Mouse (Mus musculus) heart, embryonic 13.5 days (tissue): ENCODE results near the gene Retnlg. TPM values are rescaled to one million over a fixed set of nuclear protein-coding genes. Genes with fewer than 3 reads are reported as not detected.
"Not testable (repeated sequence)": the region's sequence is repeated elsewhere in the genome, so short reads cannot be mapped to it uniquely, and the experiment has no call there.

Source experiments
- ATAC-seq: fragments of 200-750 bp; cut with Nextera tagmentation; 2 replicates; pipeline ENCODE4 v1.8.0; 2017; ENCODE audit warnings: moderate TSS enrichment; ENCODE audit not compliant: insufficient number of reproducible peaks, low FRiP score, low TSS enrichment; ENCODE audit errors: extremely low read depth
- H3K27ac ChIP-seq: fragments of 300-500 bp; sonication (generic); replicated peaks from 2 replicates; pipeline ENCODE4 v1.5.1; 2015; ENCODE audit warnings: moderate library complexity, mild to moderate bottlenecking, inconsistent platforms
- H3K27me3 ChIP-seq: fragments of 300-500 bp; sonication (generic); replicated peaks from 2 replicates; pipeline ENCODE4 v1.6.1; 2015; ENCODE audit warnings: mild to moderate bottlenecking, inconsistent platforms
- H3K36me3 ChIP-seq: fragments of 300-500 bp; sonication (generic); 2 replicates; pipeline ENCODE4 v1.6.1; 2015; ENCODE audit warnings: mild to moderate bottlenecking, inconsistent platforms
- H3K4me1 ChIP-seq: fragments of 300-500 bp; sonication (generic); 2 replicates; pipeline ENCODE4 v1.6.1; 2015; ENCODE audit warnings: inconsistent platforms
- H3K4me2 ChIP-seq: fragments of 300-500 bp; sonication (generic); 2 replicates; pipeline ENCODE4 v1.6.1; 2015; ENCODE audit warnings: inconsistent platforms, mild to moderate bottlenecking, moderate library complexity
- H3K4me3 ChIP-seq: fragments of 300-500 bp; sonication (generic); 2 replicates; pipeline ENCODE4 v1.5.1; 2015; ENCODE audit warnings: moderate library complexity, mild to moderate bottlenecking, inconsistent platforms
- H3K9ac ChIP-seq: fragments of 300-500 bp; sonication (generic); 2 replicates; pipeline ENCODE4 v1.6.1; 2015; ENCODE audit warnings: inconsistent platforms, mild to moderate bottlenecking, moderate library complexity
- H3K9me3 ChIP-seq: fragments of 300-500 bp; sonication (generic); 2 replicates; pipeline ENCODE4 v1.6.1; 2016; ENCODE audit warnings: inconsistent platforms
- WGBS: fragments of 180-500 bp; shearing (Covaris S2); methylation state at CpG from one replicate; pipeline ENCODE4 v1.1.7; 2015; ENCODE audit warnings: mixed read lengths; 5-methylcytosine and 5-hydroxymethylcytosine counted together
- polyA plus RNA-seq: library from polyadenylated mRNA; unstranded; fragments of >200 nt; fragmentation: Nextera tagmentation; extraction: Ambion mirVana; gene quantifications from 2 replicates; pipeline ENCODE4 v1.2.1, GENCODE M21; 2015

Gene Retnlg
- polyA plus RNA-seq: not detected in 2 replicates

DNA sequence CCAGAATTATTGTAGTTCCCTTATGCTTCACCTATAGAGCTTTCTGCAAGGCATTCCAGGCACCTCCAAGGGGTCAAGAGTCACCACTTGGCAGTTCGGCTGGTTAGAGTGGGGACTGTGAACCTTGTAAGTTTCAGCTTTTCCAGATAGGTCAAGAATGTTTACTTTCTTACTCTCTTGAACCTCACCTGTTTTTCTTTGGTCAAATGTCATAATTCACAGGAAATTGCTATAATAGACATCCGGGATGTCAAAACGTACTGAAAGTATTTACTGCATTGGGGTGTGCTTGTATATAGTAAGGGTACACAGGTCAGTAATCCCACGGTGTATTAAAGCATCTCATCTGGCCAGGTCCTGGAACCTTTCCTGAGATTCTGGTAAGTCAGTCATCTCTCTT is at the start of gene Retnlg:
TSS of gene Retnlg (plus strand) at position 301 of the 400 bp plus-strand sequence.
- Histone ChIP-seq H3K9ac (no peak within 1 kb of the TSS), H3K36me3 (no peaks in the 10 kb centered on the region), H3K9me3 (no peaks in the 10 kb centered on the region), H3K27ac (no peak within 1 kb of the TSS), H3K4me3 (no peak within 1 kb of the TSS), H3K4me2 (no peak within 1 kb of the TSS), H3K27me3 (no peaks in the 10 kb centered on the region), H3K4me1 (no peaks in the 10 kb centered on the region)
- no peak for ATAC-seq
- 76% methylated on average over 4 of the region's 4 CpGs for WGBS

DNA sequence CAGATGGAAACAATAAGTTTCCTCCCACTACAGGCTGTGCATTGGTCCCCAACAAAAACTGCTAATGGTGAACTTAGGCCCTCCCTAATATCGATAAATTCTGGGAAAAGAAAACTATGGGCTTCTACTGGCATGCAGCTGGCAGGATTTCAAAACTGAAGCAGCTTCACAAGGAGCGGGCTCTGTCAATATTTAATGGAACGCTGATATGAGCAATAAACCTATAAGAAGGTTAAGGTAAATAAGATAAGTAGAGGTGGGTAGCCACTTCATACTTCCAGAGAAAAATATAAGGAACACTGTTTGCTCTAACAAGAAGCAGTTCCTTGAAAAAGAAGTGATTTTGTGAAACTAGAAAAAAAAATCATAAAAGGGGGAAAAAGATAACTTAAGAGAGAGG is 45.9 kb upstream of the Retnlg start:
- no peak for ATAC-seq
- Histone ChIP-seq H3K4me2 (no peak overlapping the region), H3K4me1 (no peaks in the 10 kb centered on the region), H3K4me3 (no peak overlapping the region), H3K36me3 (no peaks in the 10 kb centered on the region), H3K9ac (no peak overlapping the region), H3K9me3 (no peaks in the 10 kb centered on the region), H3K27me3 (no peaks in the 10 kb centered on the region), H3K27ac (no peak overlapping the region)
- WGBS: 72% methylated on average over 3 of the region's 3 CpGs

DNA sequence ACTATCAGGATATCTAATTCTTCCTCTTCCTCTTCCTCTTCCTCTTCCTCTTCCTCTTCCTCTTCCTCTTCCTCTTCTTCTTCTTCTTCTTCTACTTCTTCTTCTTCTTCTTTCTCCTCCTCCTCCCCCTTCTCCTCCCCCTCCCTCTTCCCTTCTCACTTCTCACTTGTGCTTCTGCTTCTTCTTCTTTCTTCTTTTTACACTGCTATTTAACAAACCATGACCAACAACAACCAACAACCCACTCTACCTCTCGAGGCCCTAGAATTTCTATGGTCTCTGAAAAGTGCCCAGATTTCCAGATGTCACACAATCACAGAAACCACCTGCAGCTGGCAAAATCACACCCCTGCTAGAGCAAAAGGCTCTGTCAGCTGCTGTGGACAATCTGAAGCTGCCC is 44.8 kb upstream of the Retnlg start:
- Histone ChIP-seq H3K4me1 (no peaks in the 10 kb centered on the region), H3K27ac (no peak overlapping the region), H3K36me3 (no peaks in the 10 kb centered on the region), H3K9ac (no peak overlapping the region), H3K27me3 (no peaks in the 10 kb centered on the region), H3K4me3 (no peak overlapping the region), H3K4me2 (no peak overlapping the region), H3K9me3 (no peaks in the 10 kb centered on the region)
- no peak for ATAC-seq
- 55% methylated on average over 1 of the region's 1 CpGs for WGBS

DNA sequence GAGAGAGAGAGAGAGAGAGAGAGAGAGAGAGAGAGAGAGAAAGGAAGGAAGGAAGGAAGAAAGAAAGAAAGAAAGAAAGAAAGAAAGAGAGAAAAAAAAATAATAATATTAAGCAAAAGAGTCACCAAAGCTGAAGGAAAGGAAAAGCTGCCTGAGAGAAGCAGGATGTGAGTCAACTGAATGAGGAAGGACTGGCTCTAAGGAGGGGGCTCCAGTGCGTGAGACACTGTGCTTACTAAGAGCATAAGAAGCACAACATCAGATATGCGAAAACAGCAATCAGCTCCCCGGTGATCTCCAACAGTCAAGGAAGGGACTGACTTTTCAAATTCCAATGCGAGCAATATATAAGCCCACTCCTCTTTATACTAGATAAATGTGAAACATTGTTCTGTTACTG is 43.4 kb upstream of the Retnlg start:
- no peak overlapping the region for H3K27ac ChIP-seq
- no peaks in the 10 kb centered on the region for H3K36me3 ChIP-seq
- no peaks in the 10 kb centered on the region for H3K27me3 ChIP-seq
- no peak for ATAC-seq
- H3K4me3 ChIP-seq: no peak overlapping the region
- no peaks in the 10 kb centered on the region for H3K4me1 ChIP-seq
- no peak overlapping the region for H3K4me2 ChIP-seq
- WGBS: 55% methylated on average over 4 of the region's 4 CpGs
- no peak overlapping the region for H3K9ac ChIP-seq
- no peaks in the 10 kb centered on the region for H3K9me3 ChIP-seq

DNA sequence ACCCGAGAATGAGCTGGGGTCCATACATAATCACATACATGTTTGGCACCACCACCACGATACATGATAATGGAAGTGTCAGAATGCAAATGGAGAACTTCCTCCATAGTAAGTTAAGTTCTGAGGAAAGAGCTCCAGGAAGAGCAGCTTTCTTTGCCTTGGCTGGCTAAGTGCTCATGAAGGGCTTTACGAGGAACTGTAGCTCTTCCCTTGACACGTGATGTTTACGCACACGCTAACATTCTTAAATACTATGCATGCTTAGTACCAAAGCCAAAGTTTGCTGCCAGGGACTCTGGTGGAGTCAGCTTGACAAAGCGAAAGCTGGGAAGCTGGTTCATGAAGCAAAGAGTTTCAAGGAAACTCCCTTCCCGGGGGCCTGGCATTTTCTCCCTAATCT is 40.4 kb upstream of the Retnlg start:
- no peak overlapping the region for H3K4me2 ChIP-seq
- no peaks in the 10 kb centered on the region for H3K4me1 ChIP-seq
- WGBS: 61% methylated on average over 8 of the region's 8 CpGs

DNA sequence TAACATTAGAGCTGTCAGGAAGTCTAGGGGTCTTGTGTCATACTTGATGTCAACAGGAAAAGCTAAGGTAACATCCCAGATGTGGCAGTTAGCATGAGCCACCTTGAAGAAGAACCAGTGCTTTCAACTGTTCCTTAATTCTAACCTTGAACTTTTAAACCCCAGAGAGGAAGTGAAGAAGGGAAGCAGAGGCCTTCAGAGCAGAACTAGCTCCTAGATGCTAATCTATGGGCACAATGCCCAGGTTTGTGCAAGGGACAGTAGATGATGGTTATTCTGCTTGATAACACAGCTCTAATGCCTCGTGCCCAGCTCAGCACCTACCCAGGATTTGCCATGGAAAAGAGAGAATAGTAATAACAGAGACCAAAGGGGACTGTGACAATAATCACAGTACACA is 38.8 kb upstream of the Retnlg start:
- 44% methylated on average over 1 of the region's 1 CpGs for WGBS
- not testable (repeated sequence) for ATAC-seq, H3K4me2 ChIP-seq, H3K9ac ChIP-seq, H3K27me3 ChIP-seq, H3K4me3 ChIP-seq, H3K27ac ChIP-seq, H3K4me1 ChIP-seq, H3K36me3 ChIP-seq, H3K9me3 ChIP-seq

More for the DNA sequence above, 40.4 kb upstream of the Retnlg start:
- Histone ChIP-seq H3K36me3 (no peaks in the 10 kb centered on the region), H3K9me3 (no peaks in the 10 kb centered on the region), H3K27me3 (no peaks in the 10 kb centered on the region), H3K4me3 (no peak overlapping the region), H3K27ac (no peak overlapping the region), H3K9ac (no peak overlapping the region)
- no peak for ATAC-seq

DNA sequence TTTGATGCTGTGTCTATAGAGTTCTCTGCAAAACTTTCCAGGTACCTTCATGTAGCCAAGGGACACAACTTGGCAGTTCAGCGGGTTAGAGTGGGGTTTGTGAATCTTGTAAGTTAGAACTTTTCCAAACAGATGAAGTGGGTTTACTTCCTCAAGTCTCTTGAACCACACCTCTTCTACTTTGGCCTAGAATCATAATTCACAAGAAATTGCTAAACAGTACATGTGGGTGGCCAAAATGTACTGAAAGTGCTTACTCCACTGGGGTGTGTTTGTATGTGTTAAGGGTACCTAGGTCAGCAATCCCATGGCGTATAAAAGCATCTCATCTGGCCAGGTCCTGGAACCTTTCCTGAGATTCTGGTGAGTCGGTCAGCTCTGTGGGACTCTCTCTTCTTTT is 30.2 kb upstream of the Retnlg start, which contains the start of gene Retnla:
TSS of gene Retnla (plus strand) at position 286 of the 400 bp plus-strand sequence.
- no peak within 1 kb of the TSS for H3K27ac ChIP-seq
- H3K4me1 ChIP-seq: no peaks in the 10 kb centered on the region
- no peaks in the 10 kb centered on the region for H3K27me3 ChIP-seq
- H3K9me3 ChIP-seq: no peaks in the 10 kb centered on the region
- H3K4me2 ChIP-seq: no peak within 1 kb of the TSS
- no peak within 1 kb of the TSS for H3K9ac ChIP-seq
- no peak for ATAC-seq
- H3K36me3 ChIP-seq: no peaks in the 10 kb centered on the region
- no peak within 1 kb of the TSS for H3K4me3 ChIP-seq
- WGBS: 68% methylated on average over 3 of the region's 3 CpGs

DNA sequence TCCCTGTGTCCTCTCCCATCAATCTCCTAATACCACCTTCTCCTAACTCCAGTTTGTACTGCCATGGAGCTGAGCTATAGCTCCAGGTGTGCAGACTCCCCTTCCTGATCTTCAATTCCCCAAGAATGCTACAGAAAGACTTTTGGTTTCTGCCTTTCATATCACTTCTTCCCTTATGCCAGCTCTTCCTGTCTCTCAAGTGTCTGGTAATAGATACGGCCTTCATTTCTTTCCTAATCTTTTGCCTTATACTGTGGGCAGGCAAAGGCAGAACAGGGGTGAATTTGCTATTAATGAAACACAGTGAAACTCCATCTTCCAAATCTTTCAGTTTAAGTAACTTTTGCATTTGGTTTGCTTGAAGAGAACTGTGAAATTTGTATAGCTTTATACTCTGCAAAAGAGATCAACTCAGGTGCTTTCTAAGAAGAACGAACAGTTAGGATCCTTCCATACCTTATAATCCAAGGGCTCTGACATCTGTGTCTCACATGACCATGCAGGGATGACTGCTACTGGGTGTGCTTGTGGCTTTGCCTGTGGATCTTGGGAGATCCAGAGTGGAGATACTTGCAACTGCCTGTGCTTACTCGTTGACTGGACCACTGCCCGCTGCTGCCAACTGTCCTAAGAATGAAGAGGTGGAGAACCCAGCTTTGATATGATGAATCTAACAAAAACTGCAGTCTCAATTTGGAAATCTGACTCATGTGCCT is 28.6 kb upstream of the Retnlg start:
- WGBS: 79% methylated on average over 4 of the region's 4 CpGs
- no peak overlapping the region for H3K4me2 ChIP-seq
- H3K36me3 ChIP-seq: no peaks in the 10 kb centered on the region
- H3K9ac ChIP-seq: no peak overlapping the region
- H3K9me3 ChIP-seq: no peaks in the 10 kb centered on the region
- H3K27me3 ChIP-seq: no peaks in the 10 kb centered on the region
- H3K4me1 ChIP-seq: no peaks in the 10 kb centered on the region
- H3K4me3 ChIP-seq: no peak overlapping the region
- H3K27ac ChIP-seq: no peak overlapping the region
- no peak for ATAC-seq

DNA sequence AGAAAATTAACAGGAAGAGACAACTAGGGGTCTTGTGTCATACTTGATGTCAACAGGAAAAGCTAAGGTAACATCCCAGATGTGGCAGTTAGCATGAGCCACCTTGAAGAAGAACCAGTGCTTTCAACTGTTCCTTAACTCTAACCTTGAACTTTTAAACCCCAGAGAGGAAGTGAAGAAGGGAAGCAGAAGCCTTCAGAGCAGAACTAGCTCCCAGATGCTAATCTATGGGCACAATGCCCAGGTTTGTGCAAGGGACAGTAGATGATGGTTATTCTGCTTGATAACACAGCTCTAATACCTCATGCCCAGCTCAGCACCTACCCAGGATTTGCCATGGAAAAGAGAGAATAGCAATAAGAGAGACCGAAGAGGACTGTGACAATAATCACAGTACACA is 7.4 kb upstream of the Retnlg start:
- H3K4me2 ChIP-seq, H3K9ac ChIP-seq, H3K27ac ChIP-seq, H3K27me3 ChIP-seq, ATAC-seq, H3K4me1 ChIP-seq, H3K9me3 ChIP-seq, H3K4me3 ChIP-seq, H3K36me3 ChIP-seq: not testable (repeated sequence)
- 68% methylated on average over 1 of the region's 1 CpGs for WGBS

DNA sequence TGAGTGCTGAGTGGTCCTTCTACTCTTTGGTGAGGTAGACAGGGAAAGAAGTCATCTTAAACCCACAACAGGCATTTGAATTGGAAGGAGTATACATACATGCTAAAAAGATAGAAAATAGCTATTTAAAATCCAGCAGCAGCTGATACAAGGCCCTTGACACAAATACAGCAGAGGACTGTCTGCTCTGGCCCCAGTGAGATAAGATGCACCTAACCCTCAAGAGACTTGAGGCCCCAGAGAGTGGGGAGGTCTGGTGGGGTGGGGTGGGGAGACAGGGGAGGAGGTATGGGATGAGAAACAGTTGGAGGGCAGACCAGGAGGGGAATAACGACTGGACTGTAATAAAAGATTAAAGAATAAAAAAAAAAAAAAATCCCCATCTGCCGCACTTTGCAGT is 4.7 kb upstream of the Retnlg start:
- WGBS: 63% methylated on average over 2 of the region's 2 CpGs
- no peaks in the 10 kb centered on the region for H3K36me3 ChIP-seq
- H3K4me2 ChIP-seq: no peak overlapping the region
- no peaks in the 10 kb centered on the region for H3K4me1 ChIP-seq
- no peak for ATAC-seq
- H3K9me3 ChIP-seq: no peaks in the 10 kb centered on the region
- H3K9ac ChIP-seq: no peak overlapping the region
- H3K4me3 ChIP-seq: no peak overlapping the region
- no peak overlapping the region for H3K27ac ChIP-seq
- H3K27me3 ChIP-seq: no peaks in the 10 kb centered on the region

DNA sequence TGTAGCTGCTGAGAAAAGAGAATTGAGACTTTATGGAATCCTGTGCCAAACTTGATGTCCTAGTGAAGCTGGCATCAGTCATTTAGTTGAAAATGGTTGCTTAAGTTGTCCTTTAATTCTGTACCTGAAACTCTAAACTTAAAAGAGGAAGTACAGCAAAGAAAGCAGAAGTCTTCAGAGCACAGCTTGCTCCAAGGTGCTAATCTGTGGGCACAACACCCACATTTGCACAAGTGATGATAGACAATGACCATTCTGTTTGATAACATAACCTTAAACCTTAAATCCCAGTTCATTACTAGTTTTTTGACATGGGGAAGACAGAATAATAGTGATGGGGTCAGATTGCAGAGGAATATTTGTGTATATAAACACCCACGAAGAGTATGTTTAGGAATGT is 3.8 kb upstream of the Retnlg start:
- Histone ChIP-seq H3K27me3 (no peaks in the 10 kb centered on the region), H3K4me3 (no peak overlapping the region), H3K27ac (no peak overlapping the region), H3K4me1 (no peaks in the 10 kb centered on the region), H3K9ac (no peak overlapping the region), H3K4me2 (no peak overlapping the region), H3K36me3 (no peaks in the 10 kb centered on the region), H3K9me3 (no peaks in the 10 kb centered on the region)
- ATAC-seq: no peak
- WGBS: 59% methylated on average over 1 of the region's 1 CpGs

DNA sequence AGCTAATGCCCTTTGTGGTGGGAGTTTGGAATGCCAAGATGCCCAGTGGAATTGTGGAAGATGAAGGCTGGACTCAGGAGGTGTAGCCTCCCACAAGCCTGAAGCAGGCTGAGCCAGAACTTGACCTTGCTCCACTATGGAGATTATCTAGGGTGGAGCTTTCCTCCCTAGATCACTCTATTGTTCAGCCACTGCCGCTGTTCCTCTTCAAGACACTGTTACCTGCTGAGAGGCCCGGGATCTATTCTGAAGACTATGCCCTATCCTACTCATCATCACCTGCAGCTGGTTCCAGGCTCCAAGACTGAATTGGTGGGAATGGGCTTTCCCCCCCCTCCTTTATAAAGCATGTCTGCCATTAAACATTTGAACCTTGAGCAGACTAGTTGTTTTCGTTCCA is 2.8 kb upstream of the Retnlg start:
- no peaks in the 10 kb centered on the region for H3K36me3 ChIP-seq
- H3K4me1 ChIP-seq: no peaks in the 10 kb centered on the region
- no peak overlapping the region for H3K9ac ChIP-seq
- no peak overlapping the region for H3K4me2 ChIP-seq
- 65% methylated on average over 3 of the region's 3 CpGs for WGBS
- no peak overlapping the region for H3K4me3 ChIP-seq
- no peaks in the 10 kb centered on the region for H3K27me3 ChIP-seq
- H3K27ac ChIP-seq: no peak overlapping the region
- no peaks in the 10 kb centered on the region for H3K9me3 ChIP-seq
- ATAC-seq: no peak
